Mouse (Mus musculus) splenic B cell, adult 2 months (primary cell): ENCODE measurements around the gene Rbm6.

Source experiments
- DNase-seq: peaks from one replicate; pipeline ENCODE4 v3.0.0-alpha.2; 2011; ENCODE audit warnings: low read depth, low spot score
- H3K27me3 ChIP-seq: 2 replicates; pipeline ENCODE4 v1.6.1; 2012; ENCODE audit warnings: mild to moderate bottlenecking, low read length, moderate library complexity, mixed read lengths; ENCODE audit not compliant: control insufficient read depth, poor library complexity, insufficient read depth, severe bottlenecking
- H3K36me3 ChIP-seq: 2 replicates; pipeline ENCODE4 v1.6.1; 2012; ENCODE audit warnings: mild to moderate bottlenecking, low read length, moderate library complexity, mixed read lengths; ENCODE audit not compliant: control insufficient read depth, poor library complexity, insufficient read depth, severe bottlenecking

The Rbm6 gene

DNA sequence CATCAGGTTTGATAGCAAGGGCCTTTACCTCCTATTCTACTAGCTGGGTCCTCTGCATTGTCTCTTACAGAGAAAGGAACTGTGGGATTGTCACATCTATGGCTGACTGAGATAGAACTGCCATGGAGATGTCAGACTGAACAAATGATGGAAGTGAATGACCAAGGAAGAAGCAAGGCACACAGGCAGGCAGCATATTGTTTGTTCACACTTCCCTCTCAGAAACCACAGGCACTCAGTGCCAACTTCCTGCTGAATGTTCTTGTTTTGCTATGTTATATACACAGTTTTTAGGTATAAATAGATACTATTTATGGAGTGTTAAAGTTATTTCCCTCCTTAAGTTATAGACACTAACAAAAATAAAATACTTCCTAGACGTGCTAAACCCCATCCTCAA, 125.7 kb downstream of the Rbm6 start:
- no peak for DNase-seq
- Histone ChIP-seq H3K36me3 (peaks cover 50% of the 10 kb centered on the region), H3K27me3 (no peaks in the 10 kb centered on the region; the same call in 1 of the 2 replicates)

DNA sequence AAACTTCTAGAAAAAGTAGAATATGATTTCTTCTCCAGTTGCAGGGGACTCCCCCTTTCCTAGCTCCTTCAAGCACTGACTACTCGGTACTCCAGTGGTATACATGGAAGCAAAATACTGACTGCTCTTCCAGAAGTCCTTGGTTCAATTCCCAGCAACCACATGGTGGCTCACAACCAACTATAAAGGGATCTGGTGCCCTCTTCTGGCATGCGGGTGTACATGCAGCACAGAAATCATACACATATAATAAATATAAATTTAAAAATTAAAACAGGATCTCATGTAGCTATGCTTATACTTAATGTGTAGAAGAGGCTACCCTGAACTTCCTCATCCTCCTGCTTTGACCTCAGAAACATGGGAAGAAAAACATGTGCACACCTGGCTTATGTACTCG, 126.4 kb downstream of the Rbm6 start:
- no peaks in the 10 kb centered on the region for H3K27me3 ChIP-seq
- DNase-seq = peak; percentile 24
- H3K36me3 ChIP-seq = peaks cover 47% of the 10 kb centered on the region

DNA sequence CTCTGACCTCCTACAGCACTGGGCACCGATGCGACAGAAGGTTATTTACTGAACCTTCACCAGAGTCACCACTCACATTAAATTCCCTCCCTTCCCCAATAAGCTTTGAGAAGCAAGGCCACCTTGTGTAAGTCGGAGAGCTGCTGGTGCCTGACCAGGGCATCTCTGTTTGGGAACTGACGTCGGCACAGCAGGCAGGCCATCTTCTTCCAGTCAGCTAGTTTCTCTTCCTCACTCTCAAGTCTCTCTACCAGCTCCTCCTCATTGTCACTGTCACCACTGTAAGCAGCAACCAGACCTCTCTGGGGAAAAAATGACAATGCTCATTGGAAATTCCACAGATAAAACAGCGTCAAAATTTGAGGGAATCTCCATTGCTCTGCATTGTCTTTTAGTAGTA, 129.0 kb downstream of the Rbm6 start:
- Histone ChIP-seq H3K27me3 (no peaks in the 10 kb centered on the region), H3K36me3 (peaks cover 48% of the 10 kb centered on the region)
- no peak for DNase-seq

DNA sequence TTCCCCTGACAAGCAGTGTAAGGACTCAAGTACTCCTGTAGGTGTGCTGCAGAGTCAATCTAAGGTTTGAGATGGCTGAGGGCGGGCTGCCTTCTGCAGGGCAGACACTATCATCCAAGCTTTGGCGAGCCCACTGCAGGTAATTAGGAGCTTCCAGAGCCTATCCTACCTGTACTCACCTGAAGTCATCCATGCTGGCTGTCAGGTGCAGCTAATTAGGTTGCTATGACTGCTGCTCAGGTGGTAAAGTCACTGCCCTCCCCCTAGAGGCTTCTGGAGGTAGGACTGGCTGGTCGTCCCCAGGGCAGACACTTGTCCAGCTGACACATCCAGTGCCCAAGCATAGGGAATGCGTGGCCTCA, 134.2 kb downstream of the Rbm6 start:
- Histone ChIP-seq H3K27me3 (no peaks in the 10 kb centered on the region), H3K36me3 (peaks cover 17% of the 10 kb centered on the region)
- peak; percentile 54 for DNase-seq

DNA sequence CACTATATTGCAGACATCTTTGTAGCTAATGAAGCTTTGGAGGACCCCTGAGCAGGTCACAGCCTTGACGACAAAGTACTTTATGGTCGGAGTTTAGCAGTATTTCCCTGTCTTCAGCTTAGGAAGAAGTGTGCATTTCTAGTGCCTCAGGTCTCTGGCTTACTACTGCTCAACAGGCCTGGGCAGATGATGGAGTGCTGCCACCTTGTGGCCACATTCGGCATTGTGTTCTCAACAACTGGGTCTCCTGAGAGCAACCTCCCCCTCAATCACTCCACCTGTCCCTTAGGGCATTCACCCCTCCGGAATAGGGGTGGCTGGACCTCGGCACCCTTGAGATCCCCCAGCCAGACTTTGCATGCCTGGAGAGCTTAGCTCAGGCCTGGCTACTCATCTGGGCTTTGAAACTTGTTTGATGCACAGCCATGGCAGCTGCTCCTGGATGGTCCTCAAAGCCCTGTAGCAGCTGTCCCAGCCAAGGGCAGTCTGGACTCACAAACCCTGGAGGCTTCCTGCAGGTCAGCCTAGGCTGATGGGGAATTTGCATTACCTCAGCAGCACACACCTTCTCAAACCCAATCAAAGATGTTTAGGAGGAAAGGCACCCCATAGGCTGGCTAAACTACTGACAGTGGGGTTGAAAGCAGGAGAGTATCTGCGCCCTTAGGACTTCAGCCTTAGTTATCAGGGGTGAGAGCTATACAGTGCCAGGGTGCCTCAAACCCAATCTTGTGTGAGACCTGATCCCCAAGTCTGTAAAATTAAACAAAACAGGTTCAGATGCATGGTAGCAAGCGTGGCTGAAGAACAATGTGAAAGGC, 134.8 kb downstream of the Rbm6 start:
- no peaks in the 10 kb centered on the region for H3K27me3 ChIP-seq
- DNase-seq = peak; percentile 88

DNA sequence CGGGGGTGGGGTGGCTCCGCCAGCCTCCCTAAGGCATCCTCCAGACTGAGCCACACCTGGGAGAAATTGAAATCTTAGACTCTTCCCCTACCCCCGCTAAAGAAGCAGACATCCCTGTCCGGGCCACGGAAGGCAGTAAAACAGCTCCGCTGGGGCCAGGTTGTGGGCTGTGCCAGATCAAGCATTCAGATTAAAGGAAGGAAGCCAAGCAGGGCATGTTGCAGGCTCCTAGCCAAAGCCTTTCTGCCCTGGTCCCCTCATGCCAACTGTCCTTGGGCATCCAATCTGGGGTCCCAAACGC, 136.9 kb downstream of the Rbm6 start:
- H3K36me3 ChIP-seq = peaks cover 1% of the 10 kb centered on the region; the same call in 1 of the 2 replicates
- DNase-seq = peak; percentile 41
- H3K27me3 ChIP-seq = no peaks in the 10 kb centered on the region

More for the DNA sequence above, 134.8 kb downstream of the Rbm6 start:
- H3K36me3 ChIP-seq = peaks cover 14% of the 10 kb centered on the region

DNA sequence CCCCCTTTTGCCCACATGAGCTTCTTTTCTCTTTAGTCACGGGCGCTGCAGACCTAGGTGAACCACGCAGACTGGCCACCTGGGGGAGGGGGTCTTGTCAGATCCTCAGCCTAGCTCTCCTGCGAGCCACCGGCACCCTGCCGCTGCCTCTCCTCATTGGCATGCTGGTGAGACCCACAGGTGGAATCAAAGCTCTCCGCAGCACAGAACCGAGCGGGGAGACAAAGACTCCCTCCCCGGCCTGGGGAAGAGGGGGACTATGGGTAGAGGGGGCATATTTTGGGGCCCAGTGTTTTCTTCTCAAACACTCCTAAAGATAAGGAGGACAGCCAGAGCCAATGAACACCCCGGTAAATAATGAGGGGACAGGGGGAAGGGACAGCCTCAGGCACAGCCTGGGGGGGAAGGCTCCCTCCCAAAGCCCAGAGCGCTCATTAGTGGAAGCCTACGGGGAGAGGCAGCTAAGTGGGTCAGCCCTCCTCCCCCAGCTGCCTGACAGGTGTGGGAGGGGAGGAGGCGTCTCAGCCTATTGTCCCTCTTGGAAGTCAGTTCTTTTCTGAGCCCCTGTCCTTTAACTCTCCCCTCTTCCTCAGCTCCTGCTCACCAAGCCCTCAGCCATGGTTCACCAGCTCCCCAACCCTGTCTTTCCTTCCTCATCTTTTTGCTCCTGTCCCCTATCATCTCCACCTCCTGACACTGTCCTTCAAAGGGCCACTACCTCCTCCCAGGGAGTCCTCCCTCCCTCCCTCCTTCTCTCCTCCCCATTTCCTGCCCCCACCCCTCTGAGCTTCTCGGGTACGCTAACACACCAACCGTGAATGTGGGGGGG, 137.5 kb downstream of the Rbm6 start:
- Histone ChIP-seq H3K27me3 (no peaks in the 10 kb centered on the region), H3K36me3 (no peaks in the 10 kb centered on the region; the same call in 1 of the 2 replicates)
- DNase-seq = peak; percentile 11

DNA sequence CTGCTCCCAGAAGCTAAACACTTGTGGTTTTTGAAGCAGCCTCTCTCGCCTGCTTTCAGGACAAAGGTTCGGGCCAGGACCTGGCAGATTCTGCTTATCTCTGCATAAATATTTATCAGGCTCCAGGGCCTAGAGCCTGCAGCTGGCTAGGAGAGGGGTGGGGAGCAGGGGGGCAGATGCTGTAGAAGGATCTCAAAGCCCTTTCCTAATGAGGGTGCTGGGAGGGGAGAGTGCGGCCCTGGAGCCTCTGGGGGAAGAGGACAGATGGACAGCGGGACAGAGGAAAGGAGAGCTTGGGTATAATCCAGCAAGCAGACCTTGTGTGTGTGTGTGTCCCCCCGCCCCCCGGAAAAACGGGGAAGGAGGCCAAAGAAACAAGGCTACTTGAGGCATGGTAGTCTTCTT, 138.5 kb downstream of the Rbm6 start:
- Histone ChIP-seq H3K36me3 (no peaks in the 10 kb centered on the region; the same call in 1 of the 2 replicates), H3K27me3 (no peaks in the 10 kb centered on the region)
- DNase-seq = no peak

DNA sequence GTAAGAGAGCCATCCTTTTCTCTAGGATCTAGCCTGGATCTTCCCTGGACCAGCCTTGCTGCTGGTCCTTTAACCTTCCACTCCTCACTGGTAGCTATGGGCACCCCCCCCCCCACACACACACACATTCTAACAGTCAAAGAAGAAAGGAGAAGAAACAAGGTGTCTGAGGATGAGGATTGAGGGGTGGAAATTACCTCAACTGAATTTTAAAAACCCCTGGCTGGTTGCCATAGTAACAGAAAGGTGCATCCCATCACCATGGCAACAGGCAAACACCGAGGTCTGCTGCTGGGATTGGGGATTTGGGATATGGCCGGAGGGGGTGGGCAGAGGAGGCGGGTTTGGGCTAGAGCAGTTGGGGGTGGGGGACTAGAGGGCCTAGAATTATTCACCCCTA, 143.3 kb downstream of the Rbm6 start:
- Histone ChIP-seq H3K27me3 (no peaks in the 10 kb centered on the region), H3K36me3 (no peaks in the 10 kb centered on the region)
- no peak for DNase-seq

DNA sequence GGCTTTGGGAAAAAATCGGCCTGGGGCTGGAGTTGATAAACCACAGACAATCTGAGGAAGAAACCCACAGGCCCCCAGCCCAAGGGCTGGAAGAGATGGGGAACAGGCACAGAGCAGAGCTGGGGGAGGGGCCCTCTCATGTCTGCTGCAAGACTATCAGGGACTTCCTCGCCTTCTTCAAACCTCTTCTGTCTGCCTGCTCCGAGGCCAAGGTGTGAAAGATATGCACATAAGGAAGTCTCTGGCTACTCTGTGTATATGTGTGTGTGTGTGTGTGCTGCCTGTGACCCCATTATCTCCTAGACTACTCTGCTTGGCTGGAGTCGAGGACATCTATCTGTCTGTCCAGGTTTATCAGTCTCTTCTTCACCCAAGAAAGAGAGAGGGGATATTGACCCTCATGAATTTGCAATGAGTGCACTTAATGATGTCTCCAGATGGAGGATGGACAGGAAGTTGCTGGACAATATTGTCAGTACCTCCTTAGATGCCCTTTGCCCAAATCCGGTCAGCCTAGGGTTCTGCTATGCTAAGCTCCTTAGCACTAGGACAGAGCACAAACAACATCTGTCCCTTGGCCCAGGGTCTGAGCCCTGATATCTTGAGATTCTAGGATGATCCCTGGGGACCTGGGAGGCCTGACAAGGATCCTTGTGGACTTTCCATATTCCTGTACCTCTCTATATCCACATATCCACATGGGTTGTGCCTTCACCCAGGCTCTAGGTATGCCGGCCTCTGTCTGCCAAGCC, 143.9 kb downstream of the Rbm6 start:
- H3K27me3 ChIP-seq = no peaks in the 10 kb centered on the region
- H3K36me3 ChIP-seq = no peaks in the 10 kb centered on the region
- no peak for DNase-seq

DNA sequence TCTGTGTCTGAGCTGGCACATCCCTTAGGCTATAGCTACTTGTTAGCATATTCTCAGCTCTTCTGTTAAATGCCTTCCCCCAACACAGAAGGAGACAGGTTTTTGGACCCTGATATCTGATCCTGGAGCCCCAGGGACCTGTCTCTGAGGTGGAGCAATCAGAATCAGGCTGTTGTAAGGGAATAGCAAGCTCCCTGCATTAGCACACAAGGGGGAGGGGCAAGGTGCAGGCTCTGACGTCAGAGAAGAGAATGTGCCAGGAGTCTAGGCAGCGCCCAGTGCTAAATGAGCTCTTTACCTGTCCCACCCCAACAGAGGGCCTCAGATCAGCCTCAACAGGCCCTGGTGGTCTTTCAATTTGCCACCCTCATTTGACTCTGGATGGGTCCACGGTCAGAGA, 146.0 kb downstream of the Rbm6 start:
- DNase-seq = no peak
- no peaks in the 10 kb centered on the region for H3K27me3 ChIP-seq

DNA sequence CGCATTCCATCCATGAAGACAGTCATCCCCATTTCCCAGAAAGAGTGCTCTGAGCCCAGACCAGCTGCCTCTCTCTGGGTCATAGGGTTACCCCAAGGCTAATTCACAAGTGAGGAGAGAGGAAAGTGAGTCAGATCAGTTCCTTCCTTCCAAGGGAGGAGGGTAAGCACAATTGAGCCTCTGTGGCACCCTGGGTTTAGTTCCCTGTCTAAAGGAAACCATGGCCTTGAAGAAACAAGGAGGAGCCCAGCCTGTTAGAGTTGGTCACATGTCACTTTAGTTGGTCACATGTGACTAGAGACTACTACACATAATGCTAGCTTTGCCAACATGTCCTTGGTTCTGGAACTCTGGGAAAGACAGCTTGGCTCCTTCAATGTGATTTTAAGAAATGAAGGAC, 148.2 kb downstream of the Rbm6 start:
- H3K36me3 ChIP-seq = no peaks in the 10 kb centered on the region
- no peak for DNase-seq
- H3K27me3 ChIP-seq = no peaks in the 10 kb centered on the region

More for the DNA sequence above, 146.0 kb downstream of the Rbm6 start:
- H3K36me3 ChIP-seq = no peaks in the 10 kb centered on the region

DNA sequence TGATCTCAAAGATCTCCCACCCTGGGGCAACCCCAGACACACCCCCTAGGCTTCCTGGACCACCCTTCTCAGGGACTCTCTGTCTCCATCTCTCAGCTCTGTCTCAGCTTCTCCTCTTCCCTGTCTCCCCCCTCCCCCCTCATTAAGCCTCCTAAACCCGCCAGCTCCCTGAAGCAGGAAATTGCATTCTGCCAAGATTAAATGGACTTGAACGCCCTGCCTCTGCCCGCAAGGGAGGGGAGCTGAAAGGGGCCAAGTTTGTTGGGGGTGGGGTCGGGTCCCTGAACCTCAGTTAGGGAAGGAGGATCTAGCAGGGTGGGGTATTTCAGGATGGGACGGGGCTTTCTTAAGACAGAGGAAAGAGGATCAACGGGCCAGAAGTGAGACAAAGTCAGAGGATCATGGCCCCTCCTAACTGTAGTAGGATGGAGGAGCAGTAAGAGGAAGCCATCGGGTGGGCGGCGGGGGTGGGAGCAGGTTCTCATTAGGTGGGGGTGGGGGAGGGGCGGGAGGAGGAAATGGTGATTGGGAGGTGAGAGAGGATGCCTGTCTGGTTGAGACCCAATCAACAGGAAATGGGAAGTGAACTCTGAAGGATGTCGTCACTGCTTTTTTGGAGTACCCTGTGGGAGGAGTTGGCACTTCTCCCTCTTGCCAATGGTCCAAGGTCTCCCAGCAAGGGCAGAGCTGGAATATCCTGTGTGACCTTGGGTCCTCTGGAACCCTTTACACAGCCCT, 149.1 kb downstream of the Rbm6 start:
- H3K36me3 ChIP-seq = no peaks in the 10 kb centered on the region
- no peak for DNase-seq
- no peaks in the 10 kb centered on the region for H3K27me3 ChIP-seq
